Mouse (Mus musculus) common myeloid progenitor, adult 5-6 weeks (primary cell): Measurements from ENCODE around the gene Acsm5. TPM values are rescaled to one million over a fixed set of nuclear protein-coding genes. Genes with fewer than 3 reads are reported as not detected.

Source experiments
- ATAC-seq: replicated peaks from 2 replicates; pipeline ENCODE4 v1.8.0; 2016; ENCODE audit warnings: low read depth, mild to moderate bottlenecking, moderate TSS enrichment, inconsistent platforms; ENCODE audit not compliant: poor library complexity, severe bottlenecking
- total RNA-seq: library from RNA; stranded (forward); fragments of 200-1000, 187-1606 nt; gene quantifications from 2 replicates; pipeline ENCODE4 v1.2.3, GENCODE M21; 2017

Acsm5 gene
- not detected in 2 replicates for total RNA-seq

DNA sequence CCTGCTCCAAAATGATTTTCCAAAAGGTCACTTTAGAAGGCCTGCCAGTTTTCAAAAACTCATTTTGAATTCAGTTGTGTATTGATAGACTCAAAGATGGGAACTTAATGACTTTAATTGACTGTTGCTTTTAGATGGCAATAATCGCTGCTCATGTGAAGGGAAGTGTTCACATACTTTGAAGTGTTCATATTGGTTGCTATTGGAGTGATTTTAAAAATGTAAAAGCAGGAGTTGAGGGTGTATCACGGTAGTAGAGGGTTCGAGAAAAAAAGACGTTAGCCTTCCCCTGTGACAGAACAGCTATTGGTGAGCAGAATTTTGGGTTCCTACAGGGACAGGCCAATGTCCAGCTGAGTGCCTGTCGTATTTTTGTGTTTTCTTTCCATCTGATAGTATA is at the start of gene Acsm5:
Gene Acsm5 (plus strand): TSS at position 301 of the 400 bp plus-strand sequence.
- no peak for ATAC-seq

DNA sequence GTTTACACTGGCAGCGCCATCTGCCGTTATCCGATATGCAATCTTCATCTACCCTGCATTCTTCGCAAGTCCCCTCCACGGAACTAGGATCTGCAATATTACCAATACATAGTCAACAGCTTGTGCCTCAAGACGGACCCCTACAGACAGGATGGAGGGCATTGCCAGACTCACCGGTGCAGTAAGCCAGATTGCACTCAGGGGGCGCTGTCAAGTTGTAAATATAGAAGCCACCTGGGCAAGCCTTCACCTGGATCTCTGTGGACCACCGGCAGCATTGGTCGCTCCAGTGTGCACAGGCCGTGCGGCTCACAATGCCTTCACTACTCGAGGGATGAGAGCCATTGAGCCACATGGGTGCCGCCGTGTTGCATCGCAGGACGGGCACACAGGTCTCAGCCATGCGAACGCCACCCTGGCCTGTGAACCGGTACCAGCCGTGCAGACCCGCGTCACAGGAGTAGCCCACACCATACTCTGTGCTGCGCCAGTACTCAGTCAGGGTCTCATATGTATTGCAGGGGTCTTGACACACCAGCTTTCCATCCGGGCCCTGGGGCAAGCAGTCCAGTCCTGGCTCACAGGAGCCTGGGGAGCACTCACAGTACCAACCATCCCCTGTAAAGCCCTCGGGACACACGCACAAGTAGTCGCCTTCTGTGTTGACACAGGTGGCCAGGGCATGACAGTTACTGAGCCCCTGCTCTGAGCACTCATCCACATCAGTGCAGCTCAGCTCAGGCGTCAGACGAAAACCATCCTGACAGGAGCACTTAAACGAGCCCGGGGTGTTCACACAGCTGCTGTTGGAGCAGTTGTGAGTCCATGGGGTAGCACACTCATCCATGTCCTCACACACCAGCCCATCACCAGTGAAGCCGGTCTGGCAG is 42.5 kb upstream of the Acsm5 start:
- no peak for ATAC-seq

- ATAC-seq, result no peak
These were observed 40.0 kb upstream of the Acsm5 start, which contains the start of gene Umod for GRCm38 (mm10) chr7:119479256-119479655. Gene Umod (minus strand): TSS chr7:119479282.

DNA sequence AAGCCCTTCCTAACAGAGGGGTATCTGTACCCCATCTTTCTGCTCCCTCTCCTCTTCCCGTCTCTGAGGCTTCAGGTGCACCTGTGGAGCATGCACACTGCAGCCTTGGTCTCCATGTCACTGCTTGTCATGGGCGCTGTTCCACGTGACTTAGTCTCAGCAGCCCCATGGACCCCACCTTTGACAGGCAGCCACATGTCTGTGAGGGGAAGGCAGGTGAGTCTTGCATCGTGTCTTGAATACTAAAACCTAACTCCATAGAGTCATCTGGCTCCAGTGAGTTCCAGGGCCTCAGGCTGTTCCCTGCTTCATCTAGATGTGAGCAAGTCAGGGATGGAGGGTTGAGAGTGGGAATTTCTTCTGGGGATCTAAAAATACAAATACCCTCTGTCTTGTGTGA is 35.1 kb upstream of the Acsm5 start:
- no peak for ATAC-seq

DNA sequence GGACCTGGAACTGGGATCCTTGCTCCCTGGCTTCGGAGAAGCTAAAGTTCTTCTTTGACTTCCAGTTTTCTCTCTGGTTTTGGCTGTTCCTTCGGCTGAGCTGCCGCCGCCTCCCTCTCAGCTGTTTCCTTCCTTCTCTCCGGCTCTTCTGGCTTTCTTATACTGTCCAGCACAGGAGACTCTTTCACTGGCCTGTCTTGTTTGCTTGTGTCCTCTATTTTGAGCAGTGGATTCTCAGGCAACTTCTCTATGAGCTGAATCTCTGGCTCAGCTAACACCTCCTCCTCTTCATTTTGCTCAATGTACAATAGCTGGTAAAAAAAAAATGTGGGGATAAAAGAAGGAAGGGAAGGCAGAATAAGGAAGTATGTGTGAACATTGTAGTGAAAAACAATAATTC is 32.6 kb upstream of the Acsm5 start:
- ATAC-seq, result no peak

DNA sequence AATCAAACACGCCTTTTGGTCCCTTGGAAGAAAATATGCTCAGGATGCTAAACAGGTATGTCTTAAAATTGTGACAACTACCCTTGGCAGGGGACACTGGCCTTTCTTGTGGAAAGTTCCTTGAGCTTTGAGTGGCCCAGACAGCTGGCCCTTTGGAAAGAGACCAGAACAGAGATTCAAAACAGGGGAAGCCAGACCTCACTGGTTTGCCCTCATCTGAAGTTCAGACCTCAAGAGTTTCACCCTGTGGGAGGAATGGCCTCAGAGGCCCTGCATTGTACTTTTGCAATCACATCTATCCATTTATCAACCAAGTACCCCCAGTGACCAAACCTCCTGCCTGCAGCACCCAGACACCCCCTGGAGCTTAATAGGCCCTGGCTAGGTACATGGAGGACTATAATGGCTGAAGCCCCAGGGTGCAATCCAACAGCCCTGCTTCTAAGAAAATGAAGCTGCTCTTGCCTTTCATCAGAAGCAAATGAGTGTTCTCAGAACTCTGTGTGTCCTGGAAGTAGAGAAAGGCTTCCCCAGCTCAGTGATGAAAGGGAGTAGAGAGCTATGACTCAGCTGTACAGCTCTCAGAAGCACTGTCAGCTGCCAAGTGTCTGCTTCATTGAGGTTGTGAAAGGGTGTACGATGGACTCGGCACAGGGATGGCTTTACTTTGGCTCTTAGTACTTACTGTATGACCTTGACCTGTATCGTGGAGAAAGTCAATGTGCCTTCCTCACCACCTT is 29.1 kb upstream of the Acsm5 start:
- ATAC-seq, result no peak

GRCm38 (mm10) chr7:119511143-119511542 is 8.1 kb upstream of the Acsm5 start:
- no peak for ATAC-seq

- ATAC-seq, result peak; percentile 63; the same call in 1 of the 2 replicates
These were observed 6.2 kb upstream of the Acsm5 start for GRCm38 (mm10) chr7:119513056-119513455.

DNA sequence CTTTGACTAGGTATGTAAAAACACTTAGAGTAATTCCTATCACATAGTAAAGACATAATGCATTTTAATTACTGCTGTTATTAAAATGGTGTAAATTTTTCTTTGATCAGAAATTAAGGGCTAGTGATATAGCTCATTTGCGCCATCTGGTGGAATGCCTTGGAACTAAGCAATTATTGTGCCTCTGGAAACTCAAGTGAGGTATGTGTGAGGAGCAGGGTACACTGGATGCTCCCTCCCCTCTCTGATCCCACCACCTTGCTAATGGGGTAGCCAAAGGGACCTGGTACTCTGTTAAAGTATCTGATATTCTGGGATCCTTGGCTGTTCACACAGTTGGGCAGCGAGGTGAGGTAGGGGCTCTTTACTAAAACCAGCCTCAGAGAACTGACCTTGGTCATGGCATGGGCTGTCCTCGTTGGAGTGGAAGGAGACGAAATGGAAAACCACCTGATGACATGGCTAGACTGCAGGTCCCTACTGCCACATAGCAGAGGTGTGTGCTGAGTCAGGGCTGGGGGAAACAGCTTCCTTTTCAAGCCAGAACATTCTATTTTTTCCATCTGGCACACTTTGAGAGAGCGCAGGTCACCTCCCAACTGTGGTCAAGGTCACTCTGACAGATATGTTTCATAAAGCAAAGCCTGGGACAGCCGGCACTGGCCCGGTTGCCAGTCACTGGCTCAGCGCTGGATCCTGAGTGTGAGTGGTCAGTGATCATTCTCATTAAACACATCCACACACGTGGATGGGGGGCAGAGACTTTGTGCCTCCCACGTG is 3.6 kb upstream of the Acsm5 start:
- peak; percentile 57; the same call in 1 of the 2 replicates for ATAC-seq

DNA sequence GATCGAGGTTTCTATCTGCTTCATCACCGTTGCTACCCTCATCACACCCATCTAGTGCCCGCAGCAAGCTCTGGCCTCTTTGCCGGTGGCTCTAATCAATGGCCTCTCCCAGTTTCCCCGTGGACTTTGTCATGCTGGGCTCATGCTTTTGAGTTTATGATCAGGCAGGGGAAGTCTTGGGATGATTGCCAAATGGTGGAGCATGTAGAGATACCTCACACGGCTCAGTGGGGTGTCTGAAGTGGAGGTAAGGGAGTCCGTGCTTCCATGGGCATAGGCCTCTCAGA is 3.0 kb upstream of the Acsm5 start:
- ATAC-seq, result no peak

GRCm38 (mm10) chr7:119519654-119520053 is 391 bp downstream of the Acsm5 start:
- peak; percentile 83; the same call in 1 of the 2 replicates for ATAC-seq

DNA sequence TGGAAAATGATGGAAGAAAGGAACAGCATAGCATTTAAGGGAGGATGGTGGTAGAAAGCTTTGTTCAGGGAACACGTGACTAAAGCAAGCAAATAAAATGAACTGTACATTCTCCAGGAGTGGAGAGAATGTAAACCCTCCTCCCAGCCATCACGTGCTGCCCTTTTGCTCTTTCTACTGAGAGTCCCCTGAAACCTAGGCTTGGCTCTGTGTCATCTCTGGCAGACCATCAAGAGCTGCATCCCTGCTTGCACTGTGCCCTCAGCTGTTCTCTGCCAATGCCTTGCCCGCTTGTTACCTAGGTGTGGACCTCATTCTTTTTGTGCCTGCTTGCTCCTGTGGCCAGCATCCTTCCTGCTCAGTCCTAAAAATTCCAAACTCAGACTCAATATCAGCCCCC is 2.6 kb downstream of the Acsm5 start:
- ATAC-seq, result no peak

DNA sequence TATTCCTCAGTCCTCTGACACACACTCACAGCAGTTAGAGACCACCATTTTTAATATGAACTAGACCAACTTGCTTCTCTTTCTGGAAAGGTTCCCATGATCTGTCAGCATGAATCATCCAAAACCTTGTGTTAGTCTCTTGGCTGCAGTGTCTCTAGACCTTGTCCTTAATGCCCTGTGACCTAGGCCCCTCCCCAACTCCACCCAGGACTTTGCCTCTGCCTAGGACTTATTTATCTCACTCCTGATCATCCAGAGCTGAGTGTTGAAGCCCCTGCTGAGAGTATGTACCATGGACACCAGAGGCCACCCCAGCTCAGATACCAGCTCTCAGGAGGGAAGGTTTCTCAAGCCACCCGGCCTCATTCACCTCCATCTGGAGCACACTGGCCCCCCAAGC is 3.1 kb downstream of the Acsm5 start:
- ATAC-seq, result no peak

GRCm38 (mm10) chr7:119523389-119523788 is 4.1 kb downstream of the Acsm5 start, which contains the start of gene Pdilt:
Gene Pdilt (minus strand): TSS chr7:119523489.
- ATAC-seq, result no peak

- ATAC-seq, result no peak
These were observed 6.6 kb downstream of the Acsm5 start for GRCm38 (mm10) chr7:119525881-119526281.

- ATAC-seq, result no peak
These were observed 7.2 kb downstream of the Acsm5 start for GRCm38 (mm10) chr7:119526486-119526885.

DNA sequence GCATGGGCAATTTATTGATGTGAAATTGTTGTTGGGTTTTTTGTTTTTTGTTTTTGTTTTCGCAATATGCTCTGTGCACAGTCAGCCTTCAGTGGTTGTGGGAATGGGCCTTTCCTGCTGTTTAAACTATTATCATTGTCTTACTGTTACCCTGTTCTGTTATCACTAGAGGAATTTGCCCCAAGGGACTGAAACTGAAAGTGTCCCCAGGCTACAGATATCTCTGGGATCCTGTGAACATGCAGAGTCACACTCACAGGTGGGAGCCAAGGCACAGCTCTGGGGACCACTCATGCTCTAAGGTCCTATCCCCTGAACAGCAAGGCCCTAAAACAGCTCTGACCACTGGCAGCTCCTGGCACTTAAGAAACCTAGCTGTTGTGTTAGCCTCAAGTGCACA is 7.9 kb downstream of the Acsm5 start:
- ATAC-seq, result no peak

DNA sequence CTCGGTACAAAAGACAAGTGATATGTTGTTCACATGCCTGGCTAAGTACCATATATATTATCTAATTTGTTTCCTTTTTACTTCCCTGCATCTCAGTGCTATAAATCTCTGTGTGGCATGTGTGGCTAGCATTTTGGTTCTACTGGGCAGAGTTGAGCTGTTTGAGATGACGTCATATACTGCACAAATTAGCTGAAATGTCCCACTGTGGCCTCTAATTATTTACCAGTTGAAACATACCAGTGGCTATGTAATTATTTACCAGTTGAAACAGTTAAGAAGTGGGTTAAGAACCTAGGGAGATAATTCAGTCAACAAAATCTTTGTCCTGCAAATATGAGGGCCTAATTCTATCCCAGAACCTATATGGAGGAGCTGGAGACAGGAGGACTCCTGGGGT is 8.3 kb downstream of the Acsm5 start:
- no peak for ATAC-seq

GRCm38 (mm10) chr7:119528617-119529016 is 9.4 kb downstream of the Acsm5 start:
- no peak for ATAC-seq

- no peak for ATAC-seq
These were observed 13.7 kb downstream of the Acsm5 start for GRCm38 (mm10) chr7:119532924-119533323.

DNA sequence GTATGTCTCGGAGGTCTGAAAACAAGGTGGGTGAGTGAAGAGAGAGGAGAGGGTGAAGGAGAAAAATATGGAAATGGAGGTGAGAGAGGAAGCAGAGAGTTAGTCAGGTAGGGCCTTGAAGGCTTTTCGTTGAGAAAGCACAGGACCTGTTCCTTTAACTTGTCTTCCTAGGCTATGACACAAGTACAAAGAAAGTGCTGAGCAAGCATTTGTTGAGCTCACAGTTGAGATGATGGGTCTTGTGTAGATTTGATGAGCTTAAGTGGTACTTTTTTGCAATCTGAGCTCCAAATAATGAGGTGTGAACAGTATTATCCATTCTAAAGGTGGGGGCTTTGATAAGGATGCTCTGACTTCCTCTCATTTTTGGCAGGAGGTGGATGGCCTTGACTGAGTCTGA is 15.1 kb downstream of the Acsm5 start:
- ATAC-seq, result no peak
